Mouse (Mus musculus) Patski (cell line): ENCODE results near the gene Ggt5. TPM values are rescaled to one million over a fixed set of nuclear protein-coding genes. Genes with fewer than 3 reads are reported as not detected.

Source experiments
- ATAC-seq: fragments of 100-300 bp; one replicate; pipeline ENCODE4 v1.8.0; 2021
- CTCF ChIA-PET: fragments of 350-600 bp; sonication (Branson Sonifier 250); formaldehyde crosslinking; loops from one replicate; lab custom pipeline; 2022; ENCODE audit warnings: inconsistent platforms; lab: Charles Lee
- POLR2A ChIA-PET: fragments of 350-600 bp; sonication (Branson Sonifier 250); formaldehyde crosslinking; loops from one replicate; lab custom pipeline; 2022; ENCODE audit warnings: antibody characterized with exemption, inconsistent platforms; lab: Charles Lee
- DNase-seq: peaks from one replicate; pipeline ENCODE4 v3.0.0-alpha.2; 2011; ENCODE audit warnings: low read depth, low spot score
- H3K27me3 ChIP-seq: fragments of 371-371 bp; one replicate; pipeline ENCODE4 v1.5.1; 2021
- CTCF ChIP-seq: fragments of 100-300 bp; IDR thresholded peaks from one replicate; pipeline ENCODE4 v1.5.1; 2021
- in situ Hi-C: fragments of 300-500 bp; cut with MboI; formaldehyde crosslinking; loops from 3 replicates; pipeline ENCODE4 v1.11.1; 2018; ENCODE audit warnings: low pct_unique_long_range_greater_than_20kb, mixed read lengths
- polyA plus RNA-seq: library from polyadenylated mRNA; unstranded; gene quantifications from one replicate; pipeline ENCODE4 v1.2.3, GENCODE M21; 2021

The Ggt5 gene
- polyA plus RNA-seq, 1 experiment from 2014 or later = not detected

DNA sequence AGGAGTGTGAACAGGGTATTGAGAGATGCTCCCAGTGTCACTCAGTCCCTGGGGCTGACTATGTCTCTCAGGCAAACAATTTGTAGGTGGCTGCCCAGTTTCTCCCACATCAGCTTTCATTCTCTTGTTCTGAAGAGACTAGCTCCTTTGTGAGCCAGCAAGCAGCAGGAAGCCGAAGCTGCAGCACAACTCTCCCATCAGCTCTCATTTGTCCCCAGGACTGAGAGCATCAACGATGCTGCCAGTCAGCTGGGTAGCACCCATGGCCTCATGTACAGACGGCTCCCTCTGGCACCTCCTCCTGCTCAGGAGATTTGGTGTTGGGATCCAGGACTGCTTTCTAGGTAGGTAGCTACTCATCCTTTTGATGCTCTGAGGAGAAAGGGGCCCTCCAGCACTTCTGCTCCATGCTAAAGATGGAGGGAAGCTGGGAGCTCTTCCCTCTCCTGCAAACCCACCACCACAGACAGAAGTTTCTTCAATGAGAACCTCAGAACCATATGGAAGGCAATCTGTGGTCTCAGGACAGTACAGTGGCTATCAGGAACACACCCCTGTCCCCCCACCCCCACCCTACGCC lies 77.4 kb downstream of the Ggt5 start:
- no peak for ATAC-seq
- TF ChIP-seq CTCF = no peak
- POLR2A ChIA-PET = interaction anchor here (0.6 kb wide), 1 partner anchor 40 kb away, joined by 3 read pairs; no protein-coding TSS in a partner anchor

More for the DNA sequence above, 77.4 kb downstream of the Ggt5 start:
- in situ Hi-C loops = no loop called here
- CTCF ChIA-PET = interaction anchor here (1.7 kb wide), 1 partner anchor 11 kb away, joined by 5 read pairs; no protein-coding TSS in a partner anchor
- no peak for DNase-seq
- no peaks in the 10 kb centered on the region for H3K27me3 ChIP-seq

Other genes with a start within 250 kb of the Ggt5 start
- not detected for gene Upb1, start 188.2 kb upstream of the Ggt5 start, polyA plus RNA-seq
- 203 TPM for gene Snrpd3, start 71.8 kb upstream of the Ggt5 start, polyA plus RNA-seq
- gene Gucd1, start 71.4 kb upstream of the Ggt5 start, polyA plus RNA-seq = 19.7 TPM
- 2.0 TPM for gene Lrrc75b, start 29.0 kb upstream of the Ggt5 start, polyA plus RNA-seq
- gene Ggt1, start 27.7 kb upstream of the Ggt5 start, polyA plus RNA-seq = 2.1 TPM
- 0.15 TPM for gene Susd2, start 54.7 kb downstream of the Ggt5 start, polyA plus RNA-seq
- 40.7 TPM for gene Cabin1, start 175.0 kb downstream of the Ggt5 start, polyA plus RNA-seq
- 128 TPM for gene Ddt, start 184.1 kb downstream of the Ggt5 start, polyA plus RNA-seq
- gene Gm20441, start 191.6 kb downstream of the Ggt5 start, polyA plus RNA-seq = not detected
- 0.03 TPM for gene Gstt3, start 192.1 kb downstream of the Ggt5 start, polyA plus RNA-seq
- gene Gstt1, start 209.2 kb downstream of the Ggt5 start, polyA plus RNA-seq = 0.45 TPM
- not detected for gene Gstt4, start 233.2 kb downstream of the Ggt5 start, polyA plus RNA-seq
- 0.35 TPM for gene Gstt2, start 248.1 kb downstream of the Ggt5 start, polyA plus RNA-seq